Mouse (Mus musculus) small intestine, adult 2 months (tissue): ENCODE results near the gene Elavl3.

Experiments
- CTCF ChIP-seq: fragments of 200-500 bp; IDR thresholded peaks from 2 replicates; pipeline ENCODE4 v1.5.1; 2012; ENCODE audit warnings: low read depth, mild to moderate bottlenecking, control low read depth, inconsistent platforms, low read length, moderate library complexity, mixed read lengths; ENCODE audit not compliant: insufficient replicate concordance, insufficient read length; ENCODE audit errors: extremely low read depth
- POLR2A ChIP-seq: fragments of 200-500 bp; IDR thresholded peaks from 2 replicates; pipeline ENCODE4 v1.6.1; 2012; ENCODE audit warnings: low read depth, mild to moderate bottlenecking, control low read depth, inconsistent platforms, low read length, moderate library complexity

DNA sequence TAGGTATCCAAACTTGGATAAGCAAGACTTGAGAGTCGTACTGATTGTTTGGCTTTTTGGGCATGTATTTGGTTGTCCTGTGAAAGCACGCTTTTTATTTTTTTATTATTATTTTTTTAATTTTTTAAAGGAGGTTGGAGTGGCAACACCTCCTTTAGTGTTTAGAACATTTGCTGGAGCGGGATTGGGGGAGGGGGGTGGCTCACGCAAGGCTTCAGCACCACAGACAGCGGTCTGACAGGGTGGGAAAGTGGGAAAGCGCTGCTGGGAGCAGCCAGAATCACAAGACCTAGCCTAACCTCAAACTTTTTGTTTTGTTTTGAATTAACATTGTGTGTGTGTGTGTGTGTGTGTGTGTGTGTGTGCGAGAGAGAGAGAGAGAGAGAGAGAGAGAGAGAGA lies 1.8 kb upstream of the Elavl3 start:
- TF ChIP-seq CTCF: no peak
- no peak for TF ChIP-seq POLR2A
